ENCODE assay signal across 24 mouse cellular contexts in the genomic region with DNA sequence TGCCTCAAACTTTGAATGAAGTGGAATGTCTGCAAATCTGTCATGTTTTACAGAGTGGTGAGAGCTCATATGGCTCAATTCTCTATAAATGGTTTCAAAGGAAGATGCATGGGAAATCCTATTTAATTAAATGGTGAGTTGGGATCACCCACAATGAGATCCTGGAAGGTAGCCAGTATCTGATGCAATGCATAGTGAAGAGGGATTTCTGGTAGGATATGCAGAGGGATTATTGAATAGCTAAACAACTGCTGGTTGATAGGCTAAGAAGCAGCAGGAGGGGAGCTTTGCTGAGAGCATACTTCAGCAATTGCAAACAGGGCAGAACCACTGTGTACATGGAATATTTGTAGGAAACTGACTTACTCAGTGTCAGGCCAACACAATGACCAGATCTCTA.
A peak's percentile ranks its signal among the peaks of the same experiment; 100 is the strongest.
DNase-seq lines count a peak whose midpoint lies in the region; ATAC-seq and TF ChIP-seq lines count a peak whose summit lies in the region.
"Had no signal": no experiment of that assay in that cellular context is flagged by ENCODE, and none has a peak within 500 bp of the region (broad histone marks: within the 10 kb centered on the region; RNA-seq: fewer than 3 reads in every experiment).

No protein-coding gene starts in this region.

- peak; percentile 54 for DNase-seq in forebrain, embryonic 14.5 days (ENCODE audit: low spot score)
- DNase-seq in forebrain, embryonic 10.5 days (ENCODE audit: extremely low spot score, low spot score), result no peak
- no peak for DNase-seq in midbrain, embryonic 10.5 days (ENCODE audit: low spot score)
- DNase-seq in stomach, postnatal 0 days (ENCODE audit: low spot score), result no peak
- no peak for DNase-seq in ovary, postnatal 36 days (ENCODE audit: low spot score)
- DNase-seq: adrenal gland, postnatal 25 days; cerebellum, adult 9-10 months; gastrocnemius, adult 2 months; heart, postnatal 36 days; kidney, adult 18-20 months; kidney, postnatal 10 days; liver; right cerebral cortex, adult 18-20 months; right cerebral cortex, postnatal 4 days; thymus, adult 2 months had no signal

- no peak overlapping the region for H3K4me3 ChIP-seq in forebrain, embryonic 14.5 days (ENCODE audit: low read depth, low read length)
- H3K4me3 ChIP-seq in forebrain, embryonic 10.5 days, result no peak overlapping the region
- H3K4me3 ChIP-seq in midbrain, embryonic 12.5 days, result no peak overlapping the region
- H3K4me3 ChIP-seq in midbrain, embryonic 10.5 days, result no peak overlapping the region
- no peak overlapping the region for H3K4me3 ChIP-seq in stomach, embryonic 14.5 days (ENCODE audit: low read depth, low read length)
- no peak overlapping the region for H3K4me3 ChIP-seq in stomach, postnatal 0 days (ENCODE audit: low read depth, low read length)
- H3K4me3 ChIP-seq: gastrocnemius, adult 2 months; heart, embryonic 15.5 days; left cerebral cortex, adult 2 months; liver, embryonic 15.5 days; stomach, embryonic 15.5 days had no signal

- no peaks in the 10 kb centered on the region for H3K36me3 ChIP-seq in forebrain, embryonic 14.5 days (ENCODE audit: control insufficient read depth, insufficient read depth, low read length)
- H3K36me3 ChIP-seq in forebrain, embryonic 10.5 days (replicated peaks), result no peaks in the 10 kb centered on the region
- no peaks in the 10 kb centered on the region for H3K36me3 ChIP-seq in midbrain, embryonic 12.5 days
- H3K36me3 ChIP-seq in midbrain, embryonic 10.5 days, result no peaks in the 10 kb centered on the region
- no peaks in the 10 kb centered on the region for H3K36me3 ChIP-seq in stomach, embryonic 14.5 days (ENCODE audit: control insufficient read depth, insufficient read depth, low read length)
- H3K36me3 ChIP-seq in stomach, postnatal 0 days (ENCODE audit: control insufficient read depth, insufficient read depth, low read length), result no peaks in the 10 kb centered on the region
- H3K36me3 ChIP-seq: heart, embryonic 15.5 days; liver, embryonic 15.5 days; stomach, embryonic 15.5 days had no signal

- no peak overlapping the region for H3K27ac ChIP-seq in forebrain, embryonic 14.5 days (ENCODE audit: low read depth, low read length)
- no peak overlapping the region for H3K27ac ChIP-seq in forebrain, embryonic 10.5 days
- H3K27ac ChIP-seq in midbrain, embryonic 12.5 days (replicated peaks), result no peak overlapping the region
- H3K27ac ChIP-seq in midbrain, embryonic 10.5 days (replicated peaks), result no peak overlapping the region
- H3K27ac ChIP-seq in stomach, embryonic 14.5 days (ENCODE audit: low read length), result no peak overlapping the region
- no peak overlapping the region for H3K27ac ChIP-seq in stomach, postnatal 0 days (replicated peaks)
- H3K27ac ChIP-seq: gastrocnemius, adult 2 months; heart, embryonic 15.5 days; left cerebral cortex, adult 2 months; liver, embryonic 15.5 days; macrophage; stomach, embryonic 15.5 days had no signal

- H3K4me2 ChIP-seq in forebrain, embryonic 14.5 days (ENCODE audit: low read length), result no peak overlapping the region
- H3K4me2 ChIP-seq in midbrain, embryonic 12.5 days (replicated peaks), result no peak overlapping the region
- no peak overlapping the region for H3K4me2 ChIP-seq in stomach, embryonic 14.5 days (replicated peaks; ENCODE audit: low read depth, low read length)
- H3K4me2 ChIP-seq in stomach, postnatal 0 days (replicated peaks; ENCODE audit: low read depth), result no peak overlapping the region
- H3K4me2 ChIP-seq: heart, embryonic 15.5 days; liver, embryonic 15.5 days; stomach, embryonic 15.5 days had no signal

- no peak overlapping the region for H3K9ac ChIP-seq in forebrain, embryonic 14.5 days (ENCODE audit: low read length)
- no peak overlapping the region for H3K9ac ChIP-seq in midbrain, embryonic 12.5 days (replicated peaks)
- H3K9ac ChIP-seq in stomach, embryonic 14.5 days (replicated peaks; ENCODE audit: low read depth, low read length), result no peak overlapping the region
- no peak overlapping the region for H3K9ac ChIP-seq in stomach, postnatal 0 days (ENCODE audit: low read length)
- H3K9ac ChIP-seq: heart, embryonic 15.5 days; liver, embryonic 15.5 days; stomach, embryonic 15.5 days had no signal

- TF ChIP-seq EP300 in stomach, postnatal 0 days (optimal IDR thresholded peaks at IDR 0.05), result no peak

- no peaks in the 10 kb centered on the region for H3K4me1 ChIP-seq in forebrain, embryonic 14.5 days (ENCODE audit: control insufficient read depth, insufficient read depth, low read length)
- no peaks in the 10 kb centered on the region for H3K4me1 ChIP-seq in forebrain, embryonic 10.5 days
- H3K4me1 ChIP-seq in midbrain, embryonic 12.5 days, result no peaks in the 10 kb centered on the region
- no peaks in the 10 kb centered on the region for H3K4me1 ChIP-seq in midbrain, embryonic 10.5 days
- H3K4me1 ChIP-seq in stomach, embryonic 14.5 days (ENCODE audit: control insufficient read depth, insufficient read depth, low read length), result no peaks in the 10 kb centered on the region
- H3K4me1 ChIP-seq in stomach, postnatal 0 days (replicated peaks; ENCODE audit: control insufficient read depth, insufficient read depth), result no peaks in the 10 kb centered on the region
- H3K4me1 ChIP-seq: heart, embryonic 15.5 days; liver, embryonic 15.5 days; stomach, embryonic 15.5 days had no signal

- no peaks in the 10 kb centered on the region for H3K27me3 ChIP-seq in forebrain, embryonic 14.5 days (replicated peaks; ENCODE audit: control insufficient read depth, insufficient read depth, low read length)
- no peaks in the 10 kb centered on the region for H3K27me3 ChIP-seq in forebrain, embryonic 10.5 days (ENCODE audit: poor library complexity, severe bottlenecking)
- H3K27me3 ChIP-seq in midbrain, embryonic 12.5 days, result no peaks in the 10 kb centered on the region
- no peaks in the 10 kb centered on the region for H3K27me3 ChIP-seq in midbrain, embryonic 10.5 days (ENCODE audit: low read depth, poor library complexity, severe bottlenecking)
- no peaks in the 10 kb centered on the region for H3K27me3 ChIP-seq in stomach, embryonic 14.5 days (ENCODE audit: control insufficient read depth, insufficient read depth, low read length)
- no peaks in the 10 kb centered on the region for H3K27me3 ChIP-seq in stomach, postnatal 0 days (ENCODE audit: control insufficient read depth, insufficient read depth, low read length)
- H3K27me3 ChIP-seq: heart, embryonic 15.5 days; liver, embryonic 15.5 days; stomach, embryonic 15.5 days had no signal

- no peak for TF ChIP-seq CTCF in stomach, postnatal 0 days (IDR thresholded peaks at IDR 0.05; ENCODE audit: low read depth)

- ATAC-seq in forebrain, embryonic 14.5 days, result peak; percentile 58
- ATAC-seq in midbrain, embryonic 12.5 days (ENCODE audit: low FRiP score, low read depth), result peak; percentile 66
- 0 out of 2 replicates have a peak, but pooled peaks have one; percentile 46 for ATAC-seq in stomach, embryonic 14.5 days (ENCODE audit: insufficient number of reproducible peaks, insufficient read depth, low FRiP score, low read depth)
- ATAC-seq in stomach, postnatal 0 days (ENCODE audit: low FRiP score, low TSS enrichment), result no peak
- ATAC-seq: CD4-positive, CD25-positive, alpha-beta regulatory T cell, adult 4 months; inflammation-experienced regulatory T-cells, adult 6 months had no signal

- no peaks in the 10 kb centered on the region for H3K9me3 ChIP-seq in forebrain, embryonic 14.5 days (replicated peaks; ENCODE audit: control insufficient read depth, low read length)
- no peaks in the 10 kb centered on the region for H3K9me3 ChIP-seq in forebrain, embryonic 10.5 days
- no peaks in the 10 kb centered on the region for H3K9me3 ChIP-seq in midbrain, embryonic 12.5 days
- no peaks in the 10 kb centered on the region for H3K9me3 ChIP-seq in midbrain, embryonic 10.5 days (replicated peaks)
- no peaks in the 10 kb centered on the region for H3K9me3 ChIP-seq in stomach, embryonic 14.5 days (ENCODE audit: control insufficient read depth, low read depth, low read length)
- H3K9me3 ChIP-seq in stomach, postnatal 0 days (ENCODE audit: control insufficient read depth, low read length), result no peaks in the 10 kb centered on the region
- H3K9me3 ChIP-seq: heart, embryonic 15.5 days; liver, embryonic 15.5 days; stomach, embryonic 15.5 days had no signal
